Mouse (Mus musculus): ENCODE data around the gene Camk1. TPM values are rescaled to one million over a fixed set of nuclear protein-coding genes. Genes with fewer than 3 reads are reported as not detected.

The Camk1 gene
- polyA plus RNA-seq (2015; fragmentation: Nextera tagmentation; extraction: Ambion mirVana): 56.1 and 62.7 TPM in 2 replicates

GRCm38 (mm10) chr6:113343177-113344092, at the start of gene Camk1:
Gene Camk1, minus strand, starts transcription at chr6:113343984.
- Histone ChIP-seq H3K4me3 (peak within 1 kb of the TSS; percentile 55), H3K36me3 (ENCODE audit: poor library complexity, severe bottlenecking) (peaks cover 16% of the 10 kb centered on the region), H3K9me3 (replicated peaks) (no peaks in the 10 kb centered on the region), H3K4me1 (peaks cover 25% of the 10 kb centered on the region), H3K27me3 (no peaks in the 10 kb centered on the region), H3K27ac (no peak within 1 kb of the TSS), H3K4me2 (peak within 1 kb of the TSS; percentile 81), H3K9ac (peak within 1 kb of the TSS; percentile 80)
- WGBS: 17% methylated on average over 32 of the region's 32 CpGs
- peak; percentile 87 for ATAC-seq

- ATAC-seq: peak; percentile 92
- Histone ChIP-seq H3K36me3 (ENCODE audit: poor library complexity, severe bottlenecking) (peaks cover 47% of the 10 kb centered on the region), H3K4me1 (peaks cover 20% of the 10 kb centered on the region), H3K27me3 (no peaks in the 10 kb centered on the region), H3K4me3 (peak overlapping the region; percentile 48), H3K9me3 (replicated peaks) (0 out of 2 replicates have a peak, but pooled peaks cover 4% of the 10 kb centered on the region), H3K4me2 (peak overlapping the region; percentile 85), H3K9ac (peak overlapping the region; percentile 74), H3K27ac (peak overlapping the region; percentile 52)
- under 1% methylated on average over 45 of the region's 51 CpGs for WGBS
These were observed 48.7 kb upstream of the Camk1 start for GRCm38 (mm10) chr6:113392387-113393071.

- peak; percentile 25 for ATAC-seq
- 0 out of 2 replicates have a peak, but pooled peaks cover 4% of the 10 kb centered on the region for H3K9me3 ChIP-seq (replicated peaks)
- H3K36me3 ChIP-seq (ENCODE audit: poor library complexity, severe bottlenecking): peaks cover 52% of the 10 kb centered on the region
- peak overlapping the region; percentile 85 for H3K4me2 ChIP-seq
- peak overlapping the region; percentile 74 for H3K9ac ChIP-seq
- no peaks in the 10 kb centered on the region for H3K27me3 ChIP-seq
- 24% methylated on average over 10 of the region's 10 CpGs for WGBS
- H3K4me1 ChIP-seq: peaks cover 20% of the 10 kb centered on the region
- H3K4me3 ChIP-seq: peak overlapping the region; percentile 48
- H3K27ac ChIP-seq: peak overlapping the region; percentile 52
These were observed 48.2 kb upstream of the Camk1 start for GRCm38 (mm10) chr6:113392015-113392386.

GRCm38 (mm10) chr6:113390715-113391114, 46.9 kb upstream of the Camk1 start:
- H3K4me1 ChIP-seq: peaks cover 20% of the 10 kb centered on the region
- H3K9me3 ChIP-seq (replicated peaks): 0 out of 2 replicates have a peak, but pooled peaks cover 4% of the 10 kb centered on the region
- no peaks in the 10 kb centered on the region for H3K27me3 ChIP-seq
- ATAC-seq: no peak
- H3K36me3 ChIP-seq (ENCODE audit: poor library complexity, severe bottlenecking): peaks cover 64% of the 10 kb centered on the region
- no peak overlapping the region for H3K27ac ChIP-seq
- WGBS: 90% methylated on average over 3 of the region's 3 CpGs
- H3K4me3 ChIP-seq: no peak overlapping the region
- H3K9ac ChIP-seq: no peak overlapping the region
- H3K4me2 ChIP-seq: no peak overlapping the region

- Histone ChIP-seq H3K27me3 (no peaks in the 10 kb centered on the region), H3K9me3 (replicated peaks) (no peaks in the 10 kb centered on the region), H3K4me3 (no peak within 1 kb of the TSS), H3K9ac (no peak within 1 kb of the TSS), H3K36me3 (ENCODE audit: poor library complexity, severe bottlenecking) (peaks cover 70% of the 10 kb centered on the region), H3K4me2 (no peak within 1 kb of the TSS), H3K27ac (no peak within 1 kb of the TSS), H3K4me1 (peaks cover 20% of the 10 kb centered on the region)
- no peak for ATAC-seq
- WGBS: 81% methylated on average over 8 of the region's 8 CpGs
These were observed 45.2 kb upstream of the Camk1 start, which contains the start of gene Ttll3 for GRCm38 (mm10) chr6:113388960-113389359. Gene Ttll3, plus strand, starts transcription at chr6:113389260.

GRCm38 (mm10) chr6:113386025-113386424, 42.2 kb upstream of the Camk1 start:
- no peak overlapping the region for H3K9ac ChIP-seq
- no peak overlapping the region for H3K27ac ChIP-seq
- 82% methylated on average over 3 of the region's 3 CpGs for WGBS
- no peaks in the 10 kb centered on the region for H3K4me1 ChIP-seq
- H3K36me3 ChIP-seq (ENCODE audit: poor library complexity, severe bottlenecking): peaks cover 98% of the 10 kb centered on the region
- no peaks in the 10 kb centered on the region for H3K9me3 ChIP-seq (replicated peaks)
- no peak for ATAC-seq
- no peak overlapping the region for H3K4me3 ChIP-seq
- H3K27me3 ChIP-seq: no peaks in the 10 kb centered on the region
- no peak overlapping the region for H3K4me2 ChIP-seq

GRCm38 (mm10) chr6:113385160-113385714, 41.5 kb upstream of the Camk1 start:
- 93% methylated on average over 11 of the region's 11 CpGs for WGBS
- Histone ChIP-seq H3K36me3 (ENCODE audit: poor library complexity, severe bottlenecking) (peaks cover 98% of the 10 kb centered on the region), H3K27ac (no peak overlapping the region), H3K4me2 (no peak overlapping the region), H3K27me3 (no peaks in the 10 kb centered on the region), H3K4me1 (no peaks in the 10 kb centered on the region), H3K9me3 (replicated peaks) (no peaks in the 10 kb centered on the region), H3K9ac (no peak overlapping the region), H3K4me3 (no peak overlapping the region)
- ATAC-seq: no peak

- Histone ChIP-seq H3K36me3 (ENCODE audit: poor library complexity, severe bottlenecking) (peaks cover 90% of the 10 kb centered on the region), H3K9me3 (replicated peaks) (no peaks in the 10 kb centered on the region), H3K4me2 (no peak overlapping the region), H3K27me3 (no peaks in the 10 kb centered on the region), H3K9ac (no peak overlapping the region), H3K4me3 (no peak overlapping the region), H3K27ac (no peak overlapping the region), H3K4me1 (peaks cover 1% of the 10 kb centered on the region)
- ATAC-seq: no peak
- WGBS: 92% methylated on average over 8 of the region's 8 CpGs
These were observed 40.7 kb upstream of the Camk1 start for GRCm38 (mm10) chr6:113384351-113384927.

- WGBS: 94% methylated on average over 11 of the region's 11 CpGs
These were observed 36.7 kb upstream of the Camk1 start for GRCm38 (mm10) chr6:113380480-113380879.

GRCm38 (mm10) chr6:113379246-113379645, 35.5 kb upstream of the Camk1 start:
- no peak overlapping the region for H3K27ac ChIP-seq
- no peak overlapping the region for H3K9ac ChIP-seq
- WGBS: 90% methylated on average over 6 of the region's 6 CpGs
- H3K36me3 ChIP-seq (ENCODE audit: poor library complexity, severe bottlenecking): peaks cover 56% of the 10 kb centered on the region
- no peaks in the 10 kb centered on the region for H3K27me3 ChIP-seq
- no peaks in the 10 kb centered on the region for H3K9me3 ChIP-seq (replicated peaks)
- no peak for ATAC-seq
- H3K4me1 ChIP-seq: peaks cover 24% of the 10 kb centered on the region
- peak overlapping the region; percentile 99 for H3K4me3 ChIP-seq
- peak overlapping the region; percentile 99 for H3K4me2 ChIP-seq

More at GRCm38 (mm10) chr6:113380480-113380879, 36.7 kb upstream of the Camk1 start:
- Histone ChIP-seq H3K27ac (no peak overlapping the region), H3K9ac (no peak overlapping the region), H3K4me1 (peaks cover 24% of the 10 kb centered on the region), H3K4me2 (no peak overlapping the region), H3K4me3 (no peak overlapping the region), H3K9me3 (replicated peaks) (no peaks in the 10 kb centered on the region), H3K27me3 (no peaks in the 10 kb centered on the region), H3K36me3 (ENCODE audit: poor library complexity, severe bottlenecking) (peaks cover 56% of the 10 kb centered on the region)
- ATAC-seq: no peak

GRCm38 (mm10) chr6:113377496-113378385, 34.0 kb upstream of the Camk1 start, which contains the start of the genes Tada3 and Arpc4:
Gene Tada3, minus strand, starts transcription at chr6:113377883.
Gene Arpc4, plus strand, starts transcription at chr6:113378115.
- under 1% methylated on average over 60 of the region's 61 CpGs for WGBS

More at GRCm38 (mm10) chr6:113377496-113378385, 34.0 kb upstream of the Camk1 start, which contains the start of the genes Tada3 and Arpc4:
- Histone ChIP-seq H3K27me3 (no peaks in the 10 kb centered on the region), H3K27ac (peak within 1 kb of the TSS; percentile 93), H3K9me3 (replicated peaks) (no peaks in the 10 kb centered on the region), H3K4me2 (peak within 1 kb of the TSS; percentile 99), H3K36me3 (ENCODE audit: poor library complexity, severe bottlenecking) (peaks cover 56% of the 10 kb centered on the region), H3K4me1 (peaks cover 24% of the 10 kb centered on the region), H3K9ac (peak within 1 kb of the TSS; percentile 98), H3K4me3 (peak within 1 kb of the TSS; percentile 99)
- ATAC-seq: peak; percentile 96

Data from forebrain, embryonic 13.5 days (tissue).